Mouse (Mus musculus) urinary bladder, postnatal 4 days (tissue): ENCODE measurements around the gene Apbb1.
A peak's percentile ranks its signal among the peaks of the same experiment; 100 is the strongest.

Experiments used
- DNase-seq, 2 experiments: peaks; one replicate each; pipeline ENCODE4 v3.0.0; 2021 to 2022; ENCODE audit warnings: low spot score in 2 of 2

The Apbb1 gene

GRCm38 (mm10) chr7:105581094-105581703, at the start of gene Apbb1:
Apbb1 (minus strand) TSS chr7:105581653.
- peak; percentile 69 to 72 for DNase-seq

GRCm38 (mm10) chr7:105628633-105629032, 47.2 kb upstream of the Apbb1 start:
- DNase-seq: no peak

GRCm38 (mm10) chr7:105625397-105625796, 43.9 kb upstream of the Apbb1 start:
- no peak for DNase-seq

- DNase-seq: no peak
Observed at GRCm38 (mm10) chr7:105621646-105622292, 40.3 kb upstream of the Apbb1 start.

GRCm38 (mm10) chr7:105621053-105621452, 39.6 kb upstream of the Apbb1 start:
- DNase-seq: no peak

GRCm38 (mm10) chr7:105619701-105620100, 38.2 kb upstream of the Apbb1 start:
- no peak for DNase-seq

GRCm38 (mm10) chr7:105617810-105618209, 36.4 kb upstream of the Apbb1 start:
- no peak for DNase-seq

GRCm38 (mm10) chr7:105616561-105616960, 35.1 kb upstream of the Apbb1 start:
- no peak for DNase-seq

- DNase-seq: no peak
Observed at GRCm38 (mm10) chr7:105615720-105616119, 34.3 kb upstream of the Apbb1 start.

GRCm38 (mm10) chr7:105614400-105614799, 32.9 kb upstream of the Apbb1 start:
- DNase-seq: no peak

GRCm38 (mm10) chr7:105611767-105612166, 30.3 kb upstream of the Apbb1 start:
- no peak for DNase-seq

- DNase-seq: no peak
Observed at GRCm38 (mm10) chr7:105608467-105608866, 27.0 kb upstream of the Apbb1 start.

- DNase-seq: peak in 1 of 2 experiments; percentile 75
Observed at GRCm38 (mm10) chr7:105602860-105603623, 21.6 kb upstream of the Apbb1 start.

GRCm38 (mm10) chr7:105590097-105590496, 8.6 kb upstream of the Apbb1 start:
- no peak for DNase-seq

GRCm38 (mm10) chr7:105588325-105588912, 7.0 kb upstream of the Apbb1 start:
- DNase-seq: no peak

- no peak for DNase-seq
Observed at GRCm38 (mm10) chr7:105581959-105582358, 506 bp upstream of the Apbb1 start.

GRCm38 (mm10) chr7:105580627-105581089, 795 bp downstream of the Apbb1 start:
- no peak for DNase-seq

GRCm38 (mm10) chr7:105578481-105578880, 3.0 kb downstream of the Apbb1 start:
- DNase-seq: no peak

- DNase-seq: no peak
Observed at GRCm38 (mm10) chr7:105577377-105577871, 4.0 kb downstream of the Apbb1 start.

GRCm38 (mm10) chr7:105576166-105576748, 5.2 kb downstream of the Apbb1 start:
- no peak for DNase-seq

- DNase-seq: no peak
Observed at GRCm38 (mm10) chr7:105574537-105574936, 6.9 kb downstream of the Apbb1 start.

GRCm38 (mm10) chr7:105572949-105573348, 8.5 kb downstream of the Apbb1 start:
- no peak for DNase-seq
